Mouse (Mus musculus) large intestine, adult 2 months (tissue): ENCODE results near the gene Krtcap3. TPM values are rescaled to one million over a fixed set of nuclear protein-coding genes. Genes with fewer than 3 reads are reported as not detected.
"Not testable (repeated sequence)": the region's sequence is repeated elsewhere in the genome, so short reads cannot be mapped to it uniquely, and the experiment has no call there.

ENCODE experiments used
- DNase-seq: peaks from one replicate; pipeline ENCODE4 v3.0.0-alpha.2; 2012; ENCODE audit warnings: low read depth, low spot score
- WGBS: fragments of 180-500 bp; shearing (Covaris S2); methylation state at CpG from one replicate; pipeline ENCODE4 v1.1.7; 2018; 5-methylcytosine and 5-hydroxymethylcytosine counted together
- polyA plus RNA-seq: library from polyadenylated mRNA; depleted of rRNA; stranded (reverse); fragments of >200 nt; gene quantifications from 2 replicates; pipeline ENCODE4 v1.2.3, GENCODE M21; 2012; rRNA removed

The Krtcap3 gene
- polyA plus RNA-seq = 186 and 200 TPM in 2 replicates

GRCm38 (mm10) chr5:31251541-31252101 is at the start of gene Krtcap3:
Gene Krtcap3 (plus strand): TSS chr5:31251691.
- 30% methylated on average over 47 of the region's 47 CpGs for WGBS

GRCm38 (mm10) chr5:31201742-31202590 is 49.5 kb upstream of the Krtcap3 start, which contains the start of gene Zfp513:
Gene Zfp513 (minus strand): TSS chr5:31202303.
- DNase-seq = peak; percentile 93
- WGBS = under 1% methylated on average over 53 of the region's 53 CpGs

More at GRCm38 (mm10) chr5:31251541-31252101, at the start of gene Krtcap3:
- no peak for DNase-seq

- DNase-seq = no peak
- WGBS = 89% methylated on average over 7 of the region's 7 CpGs
Measured at GRCm38 (mm10) chr5:31202933-31203332, 48.6 kb upstream of the Krtcap3 start.

GRCm38 (mm10) chr5:31203866-31204265 is 47.6 kb upstream of the Krtcap3 start:
- WGBS = 93% methylated on average over 2 of the region's 2 CpGs
- DNase-seq = no peak

- no peak for DNase-seq
- 91% methylated on average over 6 of the region's 6 CpGs for WGBS
Measured at GRCm38 (mm10) chr5:31204421-31204820, 47.1 kb upstream of the Krtcap3 start.

GRCm38 (mm10) chr5:31216554-31216953 is 34.9 kb upstream of the Krtcap3 start:
- WGBS = 79% methylated on average over 6 of the region's 6 CpGs
- not testable (repeated sequence) for DNase-seq

- no peak for DNase-seq
- 45% methylated on average over 7 of the region's 7 CpGs for WGBS
Measured at GRCm38 (mm10) chr5:31218294-31218693, 33.2 kb upstream of the Krtcap3 start.

GRCm38 (mm10) chr5:31219070-31219469 is 32.4 kb upstream of the Krtcap3 start:
- DNase-seq = no peak
- 2% methylated on average over 2 of the region's 2 CpGs for WGBS

GRCm38 (mm10) chr5:31219474-31219873 is 32.0 kb upstream of the Krtcap3 start:
- under 1% methylated on average over 11 of the region's 11 CpGs for WGBS
- DNase-seq = no peak

GRCm38 (mm10) chr5:31219911-31220447 is 31.5 kb upstream of the Krtcap3 start:
- DNase-seq = no peak
- WGBS = under 1% methylated on average over 40 of the region's 40 CpGs

- DNase-seq = no peak
- under 1% methylated on average over 70 of the region's 70 CpGs for whole genome bisulfite sequencing
Measured at GRCm38 (mm10) chr5:31220448-31221303, 30.8 kb upstream of the Krtcap3 start, which contains the start of gene Ppm1g. Gene Ppm1g (minus strand): TSS chr5:31220687.

GRCm38 (mm10) chr5:31221304-31221945 is 30.1 kb upstream of the Krtcap3 start:
- WGBS = 22% methylated on average over 11 of the region's 11 CpGs
- no peak for DNase-seq

GRCm38 (mm10) chr5:31222696-31223095 is 28.8 kb upstream of the Krtcap3 start:
- WGBS = 95% methylated on average over 9 of the region's 9 CpGs
- no peak for DNase-seq

GRCm38 (mm10) chr5:31226641-31227040 is 24.9 kb upstream of the Krtcap3 start:
- DNase-seq = no peak
- WGBS = 75% methylated on average over 1 of the region's 1 CpGs

GRCm38 (mm10) chr5:31240637-31241521 is 10.6 kb upstream of the Krtcap3 start, which contains the start of the genes Nrbp1 and Gm9970:
Gene Nrbp1 (plus strand): TSS chr5:31240864.
Gene Gm9970 (minus strand): TSS chr5:31241232.
- under 1% methylated on average over 96 of the region's 103 CpGs for WGBS
- DNase-seq = no peak

GRCm38 (mm10) chr5:31241522-31242034 is 9.9 kb upstream of the Krtcap3 start:
- no peak for DNase-seq
- under 1% methylated on average over 13 of the region's 13 CpGs for WGBS

- DNase-seq = no peak
- WGBS = 11% methylated on average over 10 of the region's 10 CpGs
Measured at GRCm38 (mm10) chr5:31242191-31242590, 9.3 kb upstream of the Krtcap3 start.

- 74% methylated on average over 4 of the region's 4 CpGs for WGBS
- DNase-seq = no peak
Measured at GRCm38 (mm10) chr5:31250716-31251115, 775 bp upstream of the Krtcap3 start.
